Mouse (Mus musculus) ES-E14 (cell line): ENCODE results near the gene Gstp3. TPM values are rescaled to one million over a fixed set of nuclear protein-coding genes. Genes with fewer than 3 reads are reported as not detected.

Experiments
- DNase-seq: peaks from one replicate; pipeline ENCODE4 v3.0.0-alpha.2; 2013; ENCODE audit warnings: low read depth, low spot score
- H3K27ac ChIP-seq: 2 replicates; pipeline ENCODE4 v1.5.1; 2012; ENCODE audit warnings: low read depth, mild to moderate bottlenecking, low read length, moderate library complexity, mixed read lengths; ENCODE audit not compliant: poor library complexity, insufficient read depth, severe bottlenecking
- H3K36me3 ChIP-seq: 2 replicates; pipeline ENCODE4 v1.6.1; 2012; ENCODE audit warnings: mild to moderate bottlenecking, low read length, moderate library complexity, mixed read lengths; ENCODE audit not compliant: control insufficient read depth, poor library complexity, insufficient read depth, severe bottlenecking
- H3K4me1 ChIP-seq, 2 experiments: fragments of 150-350 bp in 1 of 2; sonication (generic) in 1 of 2; 2 replicates each; pipeline ENCODE4 v1.6.1; 2012; ENCODE audit warnings: low read length in 2 of 2, mild to moderate bottlenecking in 1 of 2, mixed read lengths in 1 of 2; ENCODE audit not compliant: control insufficient read depth in 2 of 2, insufficient read depth in 2 of 2, poor library complexity in 1 of 2
- H3K4me3 ChIP-seq, 2 experiments: fragments of 150-350 bp in 1 of 2; sonication (generic) in 1 of 2; 2 replicates each; pipeline ENCODE4 v1.5.1; 2012; ENCODE audit warnings: low read length in 2 of 2, low read depth in 1 of 2, mild to moderate bottlenecking in 1 of 2, mixed read lengths in 1 of 2; ENCODE audit not compliant: insufficient read depth in 1 of 2, poor library complexity in 1 of 2, severe bottlenecking in 1 of 2
- H3K9ac ChIP-seq: 2 replicates; pipeline ENCODE4 v1.6.1; 2012; ENCODE audit warnings: low read depth, mild to moderate bottlenecking, low read length, mixed read lengths; ENCODE audit not compliant: poor library complexity, insufficient read depth, severe bottlenecking
- H3K9me3 ChIP-seq: fragments of 150-350 bp; sonication (generic); 2 replicates; pipeline ENCODE4 v1.6.1; 2012; ENCODE audit warnings: low read depth, mild to moderate bottlenecking, low read length; ENCODE audit not compliant: control insufficient read depth, insufficient read depth
- CHD2 ChIP-seq: IDR thresholded peaks from 2 replicates; pipeline ENCODE4 v1.6.1; 2014; ENCODE audit warnings: mild to moderate bottlenecking, low read depth, low read length, inconsistent platforms
- HCFC1 ChIP-seq: IDR thresholded peaks from 2 replicates; pipeline ENCODE4 v1.6.1; 2012; ENCODE audit warnings: low read length, inconsistent platforms, borderline replicate concordance; ENCODE audit not compliant: insufficient read depth
- MAFK ChIP-seq: IDR thresholded peaks from 2 replicates; pipeline ENCODE4 v1.6.1; 2014; ENCODE audit warnings: mild to moderate bottlenecking, low read depth, low read length, inconsistent platforms; ENCODE audit not compliant: insufficient read depth
- ZC3H11A ChIP-seq: IDR thresholded peaks from 2 replicates; pipeline ENCODE4 v1.6.1; 2012; ENCODE audit warnings: low read depth, mild to moderate bottlenecking, inconsistent platforms, low read length, borderline replicate concordance
- ZNF384 ChIP-seq: IDR thresholded peaks from 2 replicates; pipeline ENCODE4 v1.6.1; 2012; ENCODE audit warnings: low read depth, low read length, inconsistent platforms
- in situ Hi-C, 2 experiments: fragments of 600-800 bp; cut with MboI; formaldehyde crosslinking; loops; one replicate each; pipeline ENCODE4 v1.15.1; 2025; ENCODE audit warnings: low sequenced_read_pairs in 2 of 2, inconsistent platforms in 1 of 2; ENCODE audit not compliant: unreplicated experiment in 2 of 2
- total RNA-seq: library from RNA; depleted of rRNA; stranded (reverse); fragments of 300-350 nt; gene quantifications from 2 replicates; pipeline ENCODE4 v1.2.3, GENCODE M21; 2012; rRNA removed

Gene Gstp3
- total RNA-seq, 1 experiment: 3.4 TPM

GRCm38 (mm10) chr19:4014802-4015201, 44.6 kb downstream of the Gstp3 start:
- in situ Hi-C loops: no loop called here
- TF ChIP-seq MAFK (no peak), ZNF384 (no peak), HCFC1 (no peak), CHD2 (no peak), ZC3H11A (no peak)
- no peak overlapping the region; the same call in 1 of the 2 replicates for H3K27ac ChIP-seq
- H3K4me1 ChIP-seq: peaks cover 5 to 23% of the 10 kb centered on the region in 2 experiments; a peak in 2 of 4 replicates
- H3K9ac ChIP-seq: no peak overlapping the region
- no peaks in the 10 kb centered on the region for H3K9me3 ChIP-seq
- H3K36me3 ChIP-seq: peaks cover 7% of the 10 kb centered on the region
- no peak overlapping the region for H3K4me3 ChIP-seq
- no peak for DNase-seq

- in situ Hi-C loops: no loop called here
- TF ChIP-seq MAFK: no peak
- no peak for TF ChIP-seq CHD2
- no peak for TF ChIP-seq ZC3H11A
- TF ChIP-seq HCFC1: no peak
- no peak for TF ChIP-seq ZNF384
- Histone ChIP-seq H3K36me3 (peaks cover 23% of the 10 kb centered on the region), H3K9ac (peak overlapping the region; percentile 64), H3K4me1 (peaks cover 0 to 15% of the 10 kb centered on the region in 2 experiments; a peak in 1 of 4 replicates), H3K9me3 (no peaks in the 10 kb centered on the region), H3K27ac (no peak overlapping the region), H3K4me3 (peak overlapping the region; percentile 58 to 69)
- DNase-seq: no peak
These were observed 46.3 kb downstream of the Gstp3 start for GRCm38 (mm10) chr19:4013066-4013465.

- H3K9ac ChIP-seq: peak within 1 kb of the TSS; percentile 92
- peaks cover 0 to 13% of the 10 kb centered on the region in 2 experiments; a peak in 1 of 4 replicates for H3K4me1 ChIP-seq
- H3K36me3 ChIP-seq: peaks cover 28% of the 10 kb centered on the region
- in situ Hi-C loops: no loop called here
- TF ChIP-seq MAFK: no peak
- TF ChIP-seq CHD2: peak; percentile 20; the same call in 1 of the 2 replicates
- peak; percentile 62 for TF ChIP-seq ZC3H11A
- peak; percentile 99 for TF ChIP-seq HCFC1
- TF ChIP-seq ZNF384: no peak
- peak within 1 kb of the TSS; percentile 20; the same call in 1 of the 2 replicates for H3K27ac ChIP-seq
- peak within 1 kb of the TSS; percentile 90 to 98 for H3K4me3 ChIP-seq
- peak; percentile 99 for DNase-seq
- no peaks in the 10 kb centered on the region for H3K9me3 ChIP-seq
These were observed 46.8 kb downstream of the Gstp3 start, which contains the start of gene Ndufv1 for GRCm38 (mm10) chr19:4012432-4013022. Gene Ndufv1, minus strand, starts transcription at chr19:4012806.

- Histone ChIP-seq H3K4me1 (peaks cover 0 to 11% of the 10 kb centered on the region in 2 experiments; a peak in 1 of 4 replicates), H3K27ac (no peak overlapping the region), H3K9me3 (no peaks in the 10 kb centered on the region), H3K9ac (no peak overlapping the region), H3K36me3 (peaks cover 39% of the 10 kb centered on the region), H3K4me3 (no peak overlapping the region)
- in situ Hi-C loops: no loop called here
- no peak for DNase-seq
- TF ChIP-seq CHD2: no peak
- no peak for TF ChIP-seq HCFC1
- no peak for TF ChIP-seq ZNF384
- no peak for TF ChIP-seq MAFK
- TF ChIP-seq ZC3H11A: no peak
These were observed 48.3 kb downstream of the Gstp3 start for GRCm38 (mm10) chr19:4011086-4011485.

Other genes with a start within 250 kb of the Gstp3 start
- 79.6 and 86.1 TPM in 2 replicates for gene Chka, start 207.8 kb downstream of the Gstp3 start, total RNA-seq
- 55.2 and 75.8 TPM in 2 replicates for gene Tcirg1, start 152.4 kb downstream of the Gstp3 start, total RNA-seq
- 134 and 135 TPM in 2 replicates for gene Ndufs8, start 146.8 kb downstream of the Gstp3 start, total RNA-seq
- 0.76 and 1.4 TPM in 2 replicates for gene Aldh3b1, start 129.8 kb downstream of the Gstp3 start, total RNA-seq
- gene Unc93b1, start 124.4 kb downstream of the Gstp3 start, total RNA-seq: 3.9 and 9.5 TPM in 2 replicates
- gene Aldh3b3, start 100.9 kb downstream of the Gstp3 start, total RNA-seq: not detected in 2 replicates
- 0.21 and 0.62 TPM in 2 replicates for gene Aldh3b2, start 87.2 kb downstream of the Gstp3 start, total RNA-seq
- 2.1 and 2.4 TPM in 2 replicates for gene Acy3, start 73.0 kb downstream of the Gstp3 start, total RNA-seq
- gene Tbx10, start 66.8 kb downstream of the Gstp3 start, total RNA-seq: not detected in 2 replicates
- 22.4 and 27.2 TPM in 2 replicates for gene Nudt8, start 59.0 kb downstream of the Gstp3 start, total RNA-seq
- 1.9 and 4.0 TPM in 2 replicates for gene Gm49405, start 58.9 kb downstream of the Gstp3 start, total RNA-seq
- 4.6 and 12.0 TPM in 2 replicates for gene Doc2g, start 56.3 kb downstream of the Gstp3 start, total RNA-seq
- gene Ndufv1, start 46.8 kb downstream of the Gstp3 start, total RNA-seq: 182 and 219 TPM in 2 replicates
- gene Gstp1, start 21.6 kb downstream of the Gstp3 start, total RNA-seq: 121 and 146 TPM in 2 replicates
- gene Gstp2, start 13.5 kb downstream of the Gstp3 start, total RNA-seq: 67.4 and 138 TPM in 2 replicates
- not detected in 2 replicates for gene Cabp2, start 22.0 kb upstream of the Gstp3 start, total RNA-seq
- gene Cdk2ap2, start 37.6 kb upstream of the Gstp3 start, total RNA-seq: 39.6 and 42.7 TPM in 2 replicates
- 10.5 and 17.2 TPM in 2 replicates for gene Pitpnm1, start 40.4 kb upstream of the Gstp3 start, total RNA-seq
- 26.9 and 27.9 TPM in 2 replicates for gene Aip, start 66.3 kb upstream of the Gstp3 start, total RNA-seq
- 0.13 and 0.26 TPM in 2 replicates for gene Gpr152, start 80.2 kb upstream of the Gstp3 start, total RNA-seq
- gene Cabp4, start 84.5 kb upstream of the Gstp3 start, total RNA-seq: 1.3 and 1.8 TPM in 2 replicates
- gene Coro1b, start 89.0 kb upstream of the Gstp3 start, total RNA-seq: 73.8 and 85.3 TPM in 2 replicates
- gene Ptprcap, start 94.0 kb upstream of the Gstp3 start, total RNA-seq: 9.5 and 15.1 TPM in 2 replicates
- gene Rps6kb2, start 103.8 kb upstream of the Gstp3 start, total RNA-seq: 19.7 and 26.6 TPM in 2 replicates
- gene Carns1, start 115.9 kb upstream of the Gstp3 start, total RNA-seq: 2.3 and 3.3 TPM in 2 replicates
- 2.9 and 3.5 TPM in 2 replicates for gene Tbc1d10c, start 131.7 kb upstream of the Gstp3 start, total RNA-seq
- 407 and 426 TPM in 2 replicates for gene Ppp1ca, start 132.5 kb upstream of the Gstp3 start, total RNA-seq
- gene Rad9a, start 142.1 kb upstream of the Gstp3 start, total RNA-seq: 33.1 and 42.1 TPM in 2 replicates
- 2.2 and 2.7 TPM in 2 replicates for gene Clcf1, start 154.7 kb upstream of the Gstp3 start, total RNA-seq
- not detected in 2 replicates for gene AC109138.7, start 154.8 kb upstream of the Gstp3 start, total RNA-seq
- 6.2 and 8.7 TPM in 2 replicates for gene Pold4, start 172.3 kb upstream of the Gstp3 start, total RNA-seq
- 7.3 and 15.1 TPM in 2 replicates for gene Ssh3, start 209.6 kb upstream of the Gstp3 start, total RNA-seq
- 5.5 and 8.8 TPM in 2 replicates for gene Ankrd13d, start 223.6 kb upstream of the Gstp3 start, total RNA-seq
- 56.1 and 76.6 TPM in 2 replicates for gene Grk2, start 246.7 kb upstream of the Gstp3 start, total RNA-seq